Mouse (Mus musculus) retina, embryonic 14.5 days (tissue): ENCODE data around the gene Dlg2.

ENCODE experiments used
- DNase-seq: peaks from one replicate; pipeline ENCODE4 v3.0.0-alpha.2; 2015; ENCODE audit warnings: low spot score

Dlg2 gene

DNA sequence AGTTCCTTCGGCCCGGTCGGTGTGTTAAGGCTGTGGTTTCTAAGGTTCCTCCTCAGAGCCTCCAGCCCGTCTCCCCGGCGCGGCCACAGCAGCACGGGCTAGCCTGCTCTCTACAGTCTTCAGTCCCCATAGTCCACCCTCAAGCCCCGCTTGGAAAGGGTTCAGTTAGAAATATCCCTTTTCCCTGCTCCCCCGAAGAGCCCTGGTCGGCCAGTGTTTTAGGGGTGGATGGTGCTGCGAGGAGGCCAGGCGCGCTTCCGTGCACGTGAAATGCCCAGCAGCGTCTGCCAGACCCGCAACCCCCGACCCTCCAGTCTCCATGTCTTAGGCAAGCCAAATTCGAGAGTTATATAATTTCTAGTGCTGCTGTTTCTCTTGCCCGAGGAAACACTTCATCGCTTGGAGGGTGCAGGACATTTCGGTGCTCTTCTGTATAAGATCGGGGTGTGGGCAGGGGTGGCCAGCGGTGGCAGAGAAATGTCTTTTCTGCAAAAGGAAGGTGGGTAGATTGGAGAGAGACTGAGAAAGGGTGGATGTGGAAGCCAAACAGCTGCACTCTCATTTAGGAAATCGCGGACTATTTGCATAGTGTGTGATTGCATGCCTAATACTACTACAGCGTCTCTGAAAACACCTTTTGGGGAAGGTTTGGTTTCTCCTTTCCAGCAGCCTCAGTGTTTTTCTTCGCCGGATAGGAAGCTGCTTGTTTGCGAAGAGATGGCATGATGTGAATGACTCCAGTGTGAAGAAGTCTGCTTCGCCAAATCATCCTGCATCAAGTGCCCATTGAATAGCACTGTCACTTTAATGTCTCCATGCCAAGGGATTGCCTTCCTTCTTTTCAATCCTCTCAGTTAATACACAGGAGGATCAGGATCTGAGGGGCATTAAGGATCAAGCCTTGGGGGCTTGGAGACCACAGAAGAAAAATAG lies at the start of gene Dlg2:
Gene Dlg2, plus strand, starts transcription at position 360 of the 933 bp plus-strand sequence.
- DNase-seq = peak; percentile 18

DNA sequence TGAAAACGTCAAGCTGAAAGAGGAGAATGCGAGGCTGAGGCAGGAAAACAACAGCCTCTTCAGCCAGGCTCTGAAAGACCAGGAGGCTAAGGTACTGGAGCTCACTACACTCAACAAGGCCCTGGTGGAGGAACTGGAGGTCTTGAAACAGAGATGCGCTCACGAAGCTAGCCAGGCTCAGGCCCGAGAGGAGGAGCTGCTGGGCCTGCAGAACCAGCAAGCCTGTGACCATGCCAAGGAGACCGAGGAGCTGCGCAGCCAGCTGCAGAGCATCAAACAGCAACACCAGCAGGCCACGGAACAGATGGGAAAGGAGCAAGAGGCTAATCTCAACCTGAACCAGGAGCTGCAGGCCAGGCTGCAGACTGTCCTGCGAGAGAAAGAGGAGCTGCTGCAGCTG lies 49.5 kb upstream of the Dlg2 start:
- no peak for DNase-seq

DNA sequence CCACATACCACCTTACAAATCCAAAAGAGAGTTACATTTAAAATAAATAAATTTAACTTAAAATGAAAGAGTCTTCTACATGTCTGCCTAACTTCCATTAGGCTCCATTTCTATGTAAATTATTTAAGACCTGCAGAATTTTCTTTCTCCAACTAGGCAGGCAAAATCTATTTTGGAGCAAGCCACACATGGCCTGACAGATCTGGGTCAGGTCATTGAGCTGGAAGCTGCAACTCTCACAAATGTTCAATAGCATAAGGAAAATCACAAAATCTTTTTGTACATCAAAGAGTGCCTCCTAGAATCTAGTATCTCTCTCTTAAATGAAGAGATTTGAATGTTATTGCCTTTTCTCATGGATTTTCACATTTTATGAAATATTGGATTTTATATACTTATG lies 44.3 kb upstream of the Dlg2 start:
- peak; percentile 65 for DNase-seq

DNA sequence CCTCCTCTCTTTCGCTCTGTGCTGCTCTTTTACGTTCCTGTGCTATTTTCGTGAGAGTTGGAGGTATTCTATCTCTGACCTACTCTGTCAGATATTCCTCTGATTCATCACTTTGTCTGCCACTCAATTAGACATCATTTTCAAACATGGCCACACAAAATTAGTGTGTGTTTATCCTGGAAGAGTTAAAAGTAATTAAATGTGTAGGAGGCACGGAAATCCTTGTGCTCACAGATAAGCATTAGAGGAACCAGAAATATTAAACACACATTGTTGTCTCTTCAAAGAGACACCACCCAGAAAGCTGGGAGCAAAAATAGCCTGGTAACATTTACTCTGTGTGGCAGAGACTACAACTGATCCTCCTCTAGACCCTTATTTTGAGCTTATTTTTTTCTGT lies 36.4 kb upstream of the Dlg2 start:
- no peak for DNase-seq

DNA sequence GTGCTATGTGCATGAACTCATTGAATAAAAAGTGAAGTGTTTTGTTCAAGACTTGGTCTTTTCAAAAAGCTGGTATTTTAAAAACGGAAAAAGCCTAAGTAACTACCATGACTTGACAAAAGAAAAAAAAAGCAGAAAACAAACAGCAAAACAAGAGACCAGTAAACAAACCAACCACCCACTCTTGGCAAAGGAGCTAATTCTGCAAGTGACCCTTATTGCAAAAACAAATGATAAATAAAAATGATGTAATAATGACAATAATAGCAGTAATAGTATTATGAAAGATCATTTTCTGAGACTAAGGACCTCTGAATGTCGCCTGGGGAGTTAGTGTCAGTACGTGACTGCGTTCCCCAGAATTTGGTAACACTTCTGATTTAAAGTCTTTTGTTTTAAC lies 34.4 kb upstream of the Dlg2 start:
- DNase-seq = no peak

DNA sequence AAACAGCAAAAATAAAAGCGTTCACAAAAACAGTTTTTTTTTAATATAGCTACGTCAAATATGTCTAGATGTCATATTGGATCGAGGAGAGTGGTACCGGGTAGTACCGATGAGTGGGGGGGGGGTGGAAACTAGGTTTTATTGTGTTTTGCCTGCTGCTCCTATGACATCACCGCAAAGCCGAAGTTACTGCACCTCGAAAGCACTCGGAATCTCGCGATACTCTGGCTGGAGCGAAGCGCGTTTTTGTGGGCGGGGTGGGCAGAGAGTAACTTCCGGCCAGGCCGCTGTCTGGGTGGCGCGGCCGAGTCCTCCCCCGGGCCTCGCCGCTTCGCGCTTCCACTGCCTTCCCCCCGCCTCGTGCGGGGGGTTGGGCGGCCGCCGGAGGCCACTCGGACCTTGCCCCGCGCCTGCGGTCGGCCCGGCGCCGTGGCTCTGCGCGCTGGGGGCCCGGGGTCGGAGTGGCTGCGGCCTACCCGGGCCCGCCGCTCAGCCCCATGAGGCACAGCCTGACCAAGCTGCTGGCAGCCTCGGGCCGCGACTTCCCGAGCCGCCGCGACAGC lies 33.9 kb upstream of the Dlg2 start, which contains the start of gene Crebzf:
Gene Crebzf, plus strand, starts transcription at position 212 of the 563 bp plus-strand sequence.
- peak; percentile 98 for DNase-seq

DNA sequence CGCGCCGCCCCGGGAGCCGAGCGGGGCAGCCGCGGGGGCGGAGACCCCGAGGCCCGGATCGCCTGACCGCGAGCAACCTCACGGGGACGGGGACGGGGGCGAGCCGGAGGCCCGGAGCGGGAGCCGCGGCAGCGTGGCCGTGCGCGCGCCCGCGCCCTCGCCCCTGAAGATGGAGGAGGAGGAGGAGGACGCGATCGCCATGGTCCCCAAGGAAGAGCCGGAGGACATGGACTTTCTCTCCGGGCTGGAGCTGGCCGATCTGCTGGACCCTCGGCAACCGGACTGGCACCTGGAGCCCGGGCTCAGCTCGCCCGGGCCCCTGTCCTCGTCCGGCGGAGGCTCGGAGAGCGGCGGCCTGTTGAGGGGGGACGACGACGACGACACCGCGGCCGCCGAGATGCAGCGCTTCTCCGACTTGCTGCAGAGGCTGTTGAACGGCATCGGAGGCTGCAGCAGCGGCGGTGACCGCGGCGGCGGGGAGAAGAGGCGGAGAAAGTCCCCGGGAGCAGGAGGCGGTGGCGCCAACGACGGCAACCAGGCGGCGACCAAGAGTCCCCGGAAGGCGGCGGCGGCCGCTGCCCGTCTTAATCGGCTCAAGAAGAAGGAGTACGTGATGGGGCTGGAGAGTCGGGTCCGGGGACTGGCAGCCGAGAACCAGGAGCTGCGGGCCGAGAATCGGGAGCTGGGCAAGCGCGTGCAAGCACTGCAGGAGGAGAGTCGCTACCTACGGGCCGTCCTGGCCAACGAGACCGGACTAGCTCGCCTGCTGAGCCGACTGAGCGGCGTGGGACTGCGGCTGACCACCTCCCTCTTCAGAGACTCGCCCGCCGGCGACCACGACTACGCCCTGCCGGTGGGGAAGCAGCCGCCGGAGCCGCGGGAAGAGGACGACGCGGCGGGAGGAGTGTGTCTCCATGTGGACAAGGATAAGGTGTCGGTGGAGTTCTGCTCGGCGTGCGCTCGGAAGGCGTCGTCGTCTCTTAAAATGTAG lies 33.1 kb upstream of the Dlg2 start:
- peak; percentile 67 for DNase-seq

DNA sequence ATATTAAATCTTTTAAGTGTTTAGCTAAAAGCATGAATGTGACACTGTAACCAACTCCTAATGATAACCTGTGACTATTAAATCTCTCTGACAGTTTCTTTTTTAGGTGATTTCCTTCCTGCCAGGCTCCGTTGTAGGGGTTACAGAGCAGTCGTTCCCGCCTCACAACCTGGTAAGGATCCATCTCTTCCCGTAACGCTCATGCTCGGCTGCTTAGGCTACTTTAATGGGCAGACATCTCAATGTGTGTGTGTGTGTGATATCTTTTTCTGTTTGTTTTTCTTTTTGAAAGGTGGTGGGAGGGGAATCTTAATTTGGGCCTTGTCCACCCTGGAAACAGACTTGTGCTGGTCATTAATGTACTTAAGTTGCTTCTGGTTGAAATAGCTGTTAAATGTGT lies 32.3 kb upstream of the Dlg2 start:
- DNase-seq = no peak

DNA sequence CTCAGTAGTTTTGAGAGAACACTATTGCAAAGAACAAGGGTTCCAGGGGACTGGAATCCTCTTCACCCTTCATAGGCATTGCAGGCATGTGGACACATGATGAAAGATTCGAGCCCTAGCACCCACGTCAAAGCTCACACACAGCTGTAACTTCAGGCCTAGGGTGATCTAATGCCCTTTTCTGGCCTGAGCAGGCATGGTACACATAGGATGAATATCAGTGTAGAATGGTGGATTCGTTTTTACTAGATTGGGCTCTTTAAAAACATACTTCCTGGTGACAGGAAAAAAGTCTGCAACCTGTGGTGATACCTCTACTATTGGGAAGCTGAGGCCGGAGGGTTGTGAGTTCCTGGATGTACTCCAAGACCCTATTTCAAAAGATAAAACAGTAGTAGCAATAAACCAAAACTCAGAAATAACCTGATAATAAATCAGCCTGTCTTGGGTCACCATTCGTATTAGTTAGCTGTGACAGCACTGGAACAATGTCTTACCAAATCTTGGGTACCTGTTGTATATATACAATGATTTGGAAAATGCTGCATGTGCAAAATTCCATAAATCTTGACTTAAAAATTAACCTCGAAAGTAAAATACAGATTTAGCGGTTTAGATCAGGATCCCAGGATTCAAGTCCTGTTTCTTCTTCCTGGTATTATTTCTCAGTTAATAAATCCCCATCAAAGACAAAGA lies 20.2 kb upstream of the Dlg2 start:
- no peak for DNase-seq

DNA sequence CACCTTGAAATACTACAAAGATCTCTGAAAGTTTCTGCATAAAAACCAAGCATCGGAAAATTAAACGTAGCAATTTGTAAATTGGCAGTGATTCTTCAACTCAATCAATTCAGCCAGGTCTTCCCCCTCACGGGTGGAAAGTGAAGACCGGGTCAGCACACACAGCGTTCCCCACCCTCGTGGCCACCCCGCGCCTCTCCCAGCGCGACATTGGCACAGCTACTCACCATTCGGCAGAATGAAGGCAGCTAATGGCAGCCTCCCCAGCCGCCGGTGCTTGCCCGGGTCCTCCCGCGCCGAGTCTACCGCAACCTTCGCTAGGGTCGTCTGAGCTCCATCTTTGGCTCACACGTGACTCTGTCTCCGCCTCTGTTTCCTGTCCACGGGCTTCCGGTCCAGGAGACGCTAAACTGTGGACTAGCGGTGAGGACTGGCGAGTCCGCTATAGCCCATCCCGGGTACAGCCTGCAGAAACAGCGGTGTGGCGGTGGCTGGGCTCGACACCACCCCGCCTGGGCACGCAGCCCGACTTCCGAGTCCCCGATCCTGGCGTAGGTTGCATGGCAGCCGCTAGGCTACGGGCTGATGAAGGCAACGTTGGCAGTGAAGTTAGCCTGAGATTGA lies 19.5 kb upstream of the Dlg2 start, which contains the start of gene Tmem126a:
Gene Tmem126a, minus strand, starts transcription at position 385 of the 624 bp plus-strand sequence.
- peak; percentile 89 for DNase-seq

DNA sequence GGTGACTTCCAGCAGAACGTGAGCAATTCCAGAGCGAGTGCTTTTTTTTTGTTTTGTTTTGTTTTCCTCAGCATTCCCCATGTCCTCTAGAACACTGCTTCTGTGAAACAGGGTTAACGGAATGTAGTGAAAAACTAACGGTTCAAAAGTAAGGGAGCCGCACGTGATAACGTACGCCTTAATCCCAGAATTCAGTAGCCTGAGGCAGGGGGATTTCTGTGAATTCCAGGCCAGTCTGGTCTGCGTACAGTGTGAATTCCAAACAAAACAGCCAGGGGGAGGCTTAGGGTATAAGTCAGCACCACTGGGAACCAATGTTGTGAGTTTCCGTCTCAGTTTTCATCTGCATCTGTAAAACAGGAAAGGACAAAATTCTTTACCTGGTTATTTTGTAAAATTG lies 19.0 kb upstream of the Dlg2 start:
- DNase-seq = peak; percentile 31

DNA sequence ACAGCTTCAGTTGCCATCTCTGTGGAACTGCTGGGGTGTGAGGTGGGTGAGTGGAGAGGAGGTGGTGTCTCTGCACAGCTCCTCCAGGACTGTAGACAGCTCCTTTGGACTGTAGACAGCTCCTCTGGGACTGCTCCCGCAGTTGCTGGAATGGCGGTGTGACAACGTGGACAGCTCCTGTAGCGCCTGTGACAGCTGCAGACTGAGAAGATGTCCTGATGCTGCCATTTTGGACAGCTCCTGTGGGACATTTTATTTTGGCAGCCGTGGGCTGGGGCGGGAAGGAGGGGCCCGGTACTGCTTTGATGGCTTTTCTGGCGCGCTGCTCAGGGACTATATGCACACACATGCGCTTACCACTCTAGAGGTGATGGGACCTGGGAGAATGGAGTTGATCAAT lies 16.1 kb upstream of the Dlg2 start:
- no peak for DNase-seq

DNA sequence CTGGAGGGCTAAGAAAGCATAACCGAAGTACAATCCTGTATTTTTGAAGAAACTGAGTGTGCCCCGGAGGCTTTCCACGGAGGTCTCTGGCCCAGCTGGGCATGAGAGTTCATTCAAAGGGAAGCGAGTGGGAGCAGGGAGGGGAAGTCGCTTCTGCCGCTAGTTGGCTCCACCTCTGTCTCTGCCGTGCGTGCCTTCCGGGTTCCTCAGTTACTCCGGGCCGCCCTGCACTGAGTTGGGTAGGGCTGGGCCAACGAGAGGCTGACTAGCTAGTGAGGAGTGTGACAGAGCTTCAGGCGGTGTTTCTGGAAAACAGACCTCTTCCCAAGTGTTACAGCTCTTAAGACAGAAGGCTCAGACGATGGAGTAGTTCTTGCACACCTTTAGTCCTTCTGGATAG lies 15.5 kb upstream of the Dlg2 start:
- DNase-seq = peak; percentile 46

DNA sequence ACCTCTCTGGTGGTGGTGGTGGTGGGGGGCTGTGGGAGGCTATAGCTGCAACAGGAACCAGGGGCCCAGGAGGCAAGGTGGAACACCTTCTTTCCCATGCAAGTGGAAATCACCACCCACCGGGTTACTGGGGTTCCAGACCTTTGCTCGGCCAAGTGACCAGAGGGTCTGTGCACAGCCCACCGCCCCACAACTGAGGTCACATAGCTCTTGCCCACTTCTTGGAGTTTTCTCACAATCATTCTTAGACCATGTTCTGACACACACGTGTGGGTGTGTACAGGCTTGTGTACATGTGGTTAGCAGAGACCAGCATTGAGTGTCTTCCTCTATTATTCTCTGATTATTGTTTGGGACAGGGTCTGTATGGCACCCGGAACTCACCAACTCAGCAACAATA lies 15.0 kb upstream of the Dlg2 start:
- DNase-seq = no peak

DNA sequence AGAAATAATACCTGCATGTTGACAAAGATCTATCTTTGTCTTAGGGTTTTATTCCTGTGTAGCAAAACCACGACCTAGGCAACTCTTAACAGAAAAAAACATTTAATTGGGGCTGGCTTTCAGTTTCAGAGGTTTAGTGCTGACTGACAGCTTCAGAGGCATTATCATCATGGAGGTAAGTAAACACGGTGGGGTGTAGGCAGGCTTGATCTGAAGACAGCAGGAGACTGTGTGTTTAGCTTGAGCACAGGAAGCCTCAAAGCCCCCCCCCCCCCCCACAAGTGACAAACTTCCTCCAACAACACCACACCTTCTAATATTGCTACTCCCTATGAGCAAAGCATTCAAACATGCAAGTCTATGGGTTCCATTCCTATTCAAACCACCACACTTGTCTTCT lies 3.0 kb upstream of the Dlg2 start:
- DNase-seq = no peak

DNA sequence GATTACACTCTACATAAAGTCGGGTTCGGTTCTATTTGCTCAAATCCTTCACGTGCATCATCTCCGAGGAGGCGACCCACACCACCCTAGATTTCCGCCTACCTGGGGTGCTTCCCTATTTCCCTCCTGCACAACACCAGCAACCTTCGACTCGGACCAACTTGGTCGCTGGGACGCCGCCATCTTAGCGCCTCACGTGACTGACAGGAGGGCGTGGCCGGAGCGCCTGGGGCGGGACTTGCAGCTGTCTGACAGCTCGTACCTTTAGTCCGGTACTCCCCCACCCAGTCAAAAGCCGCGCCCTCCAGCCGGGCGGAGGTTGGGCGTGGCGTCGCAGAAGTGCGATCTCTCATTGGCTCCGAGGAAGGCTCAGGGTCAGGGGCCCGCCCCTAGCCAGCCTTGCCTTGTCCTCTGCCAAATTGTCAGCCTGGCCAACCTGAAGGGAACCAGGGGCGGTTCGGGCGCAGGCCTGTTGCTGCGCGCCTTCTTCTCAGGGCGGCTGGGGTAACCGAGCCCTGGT lies 619 bp upstream of the Dlg2 start, which contains the start of gene Tmem126b:
Gene Tmem126b, minus strand, starts transcription at position 209 of the 520 bp plus-strand sequence.
- DNase-seq = peak; percentile 99

DNA sequence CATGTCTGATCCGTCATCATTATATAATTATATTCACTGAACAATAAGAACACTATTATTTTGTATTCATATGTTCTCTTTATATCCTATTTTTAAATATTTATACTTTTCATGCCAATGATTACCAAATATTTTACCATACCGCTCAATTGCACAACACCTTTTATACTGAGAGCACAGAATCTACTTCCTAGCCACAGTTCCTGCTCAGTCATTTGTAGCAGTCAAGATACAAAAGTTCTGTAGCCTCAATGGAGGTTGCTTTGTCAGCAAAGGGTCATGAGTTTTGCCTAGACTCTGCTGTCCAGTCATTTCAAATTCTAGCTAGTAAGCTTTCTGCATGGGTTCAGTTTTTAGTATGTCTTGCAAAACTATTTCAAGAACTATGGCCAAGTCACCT lies 6.1 kb downstream of the Dlg2 start:
- no peak for DNase-seq

DNA sequence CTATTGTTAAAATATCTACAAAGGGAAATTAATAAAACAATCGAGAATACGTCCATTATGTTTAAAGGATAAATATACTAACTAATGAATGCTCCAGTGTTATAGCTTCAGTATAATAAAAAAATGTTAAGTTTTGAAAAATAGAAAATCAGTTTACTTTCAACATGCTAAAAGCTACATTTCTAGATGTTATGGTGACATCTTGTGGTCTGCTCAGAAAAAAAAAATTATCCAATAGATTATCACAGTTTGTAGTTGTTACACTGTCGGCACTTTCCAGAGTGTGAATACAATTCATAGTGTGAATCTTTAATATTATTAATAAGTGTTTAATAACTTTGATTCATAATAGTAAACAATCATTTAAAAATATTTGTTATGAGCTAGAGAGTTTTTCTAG lies 31.7 kb downstream of the Dlg2 start:
- peak; percentile 25 for DNase-seq

DNA sequence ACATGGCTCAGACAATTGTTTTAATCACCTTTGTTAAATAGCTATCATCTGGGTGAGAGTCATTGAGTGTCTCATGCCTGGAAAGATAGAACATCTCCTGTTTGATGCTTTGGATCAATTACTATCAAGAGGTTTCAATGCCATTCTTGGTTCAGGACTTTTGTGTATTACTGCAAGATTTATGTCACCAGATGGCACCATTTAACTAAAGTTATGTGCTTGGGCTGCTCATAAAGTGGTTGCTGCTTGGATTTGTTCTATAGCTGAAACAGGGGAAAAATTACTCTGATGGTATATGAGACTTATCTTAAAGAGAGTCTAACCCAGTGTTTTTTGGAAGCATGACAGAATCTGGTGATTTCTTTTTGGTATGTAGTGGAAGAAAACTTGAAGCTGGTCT lies 35.8 kb downstream of the Dlg2 start:
- DNase-seq = peak; percentile 64

DNA sequence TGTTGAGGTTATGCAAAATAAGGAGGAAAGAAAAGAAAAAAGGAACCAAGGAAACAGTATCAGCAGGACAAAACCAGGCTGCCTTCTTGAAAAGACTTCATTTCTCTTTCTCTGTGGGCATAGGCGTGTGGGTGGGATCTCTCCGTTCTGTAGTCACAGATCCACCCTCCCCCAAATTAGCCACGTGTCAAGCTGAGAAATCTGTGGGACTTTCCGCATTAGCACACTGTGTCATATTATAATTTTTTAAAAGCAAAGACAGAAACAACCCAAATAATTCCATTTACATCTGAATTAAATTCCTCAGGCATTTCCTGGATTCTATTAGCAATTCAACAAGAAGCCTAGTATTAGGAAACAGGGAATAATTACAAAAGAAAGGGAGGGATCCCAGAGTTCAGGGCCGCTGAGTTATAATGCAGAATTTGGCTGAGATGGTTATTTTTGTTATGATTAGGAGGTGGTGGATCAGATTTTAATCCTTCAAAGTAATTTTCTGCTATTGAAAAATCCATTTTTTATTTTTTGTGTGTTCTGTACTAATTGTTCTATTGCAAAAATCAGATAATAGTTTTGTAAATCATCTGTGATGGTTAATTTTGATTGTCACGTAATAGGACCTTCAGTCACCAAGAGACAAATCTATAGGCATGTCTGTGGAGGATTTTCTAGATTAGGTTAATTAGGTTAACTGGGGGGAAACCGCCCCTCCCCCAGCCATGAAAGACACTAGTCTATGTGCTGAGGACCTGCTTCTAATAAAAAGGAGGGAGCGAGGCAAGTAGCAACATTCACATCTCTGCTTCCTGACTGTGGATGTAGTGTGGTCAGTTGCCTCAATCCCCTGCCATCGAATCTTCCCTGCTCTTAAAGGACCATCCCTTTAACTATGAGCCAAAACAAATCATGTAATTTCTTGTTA lies 63.3 kb downstream of the Dlg2 start:
- no peak for DNase-seq
